In genomic region chr1:105355910-105356290, GRCm38 (mm10) we compare ENCODE assay signal across 8 mouse cellular contexts. TPM values are rescaled to one million over a fixed set of nuclear protein-coding genes. Genes with fewer than 3 reads are reported as not detected.
DNase-seq lines count a peak whose midpoint lies in the region; ATAC-seq and TF ChIP-seq lines count a peak whose summit lies in the region.

No protein-coding gene starts in this region.

- no peak for TF ChIP-seq CTCF in hindbrain, postnatal 0 days (IDR thresholded peaks at IDR 0.05; ENCODE audit: low read depth)

- H3K4me2 ChIP-seq in forebrain, embryonic 14.5 days (ENCODE audit: low read length): peak overlapping the region; percentile 87
- H3K4me2 ChIP-seq in hindbrain, postnatal 0 days (ENCODE audit: low read depth, low read length): peak overlapping the region; percentile 89
- H3K4me2 ChIP-seq in liver, embryonic 15.5 days: peak overlapping the region; percentile 71
- H3K4me2 ChIP-seq in neural tube, embryonic 15.5 days: peak overlapping the region; percentile 86

- no peaks in the 10 kb centered on the region for H3K27me3 ChIP-seq in forebrain, embryonic 14.5 days (replicated peaks; ENCODE audit: control insufficient read depth, insufficient read depth, low read length)
- H3K27me3 ChIP-seq in hindbrain, postnatal 0 days (ENCODE audit: insufficient read depth, low read length): no peaks in the 10 kb centered on the region
- H3K27me3 ChIP-seq in liver, embryonic 15.5 days: peaks cover 45% of the 10 kb centered on the region
- no peaks in the 10 kb centered on the region for H3K27me3 ChIP-seq in neural tube, embryonic 15.5 days (replicated peaks)

- peak; percentile 60 for ATAC-seq in forebrain, embryonic 14.5 days
- peak; percentile 61 for ATAC-seq in hindbrain, postnatal 0 days
- no peak for ATAC-seq in liver, embryonic 15.5 days (ENCODE audit: insufficient read depth)
- peak; percentile 72 for ATAC-seq in neural tube, embryonic 15.5 days (ENCODE audit: low FRiP score)

- no peaks in the 10 kb centered on the region for H3K36me3 ChIP-seq in forebrain, embryonic 14.5 days (ENCODE audit: control insufficient read depth, insufficient read depth, low read length)
- no peaks in the 10 kb centered on the region for H3K36me3 ChIP-seq in hindbrain, postnatal 0 days (ENCODE audit: insufficient read depth, low read length)
- no peaks in the 10 kb centered on the region for H3K36me3 ChIP-seq in liver, embryonic 15.5 days (replicated peaks)
- no peaks in the 10 kb centered on the region for H3K36me3 ChIP-seq in neural tube, embryonic 15.5 days

- DNase-seq in embryo, embryonic 10 days (ENCODE audit: low spot score): peak; percentile 27
- DNase-seq in embryo, embryonic 9.5 days (ENCODE audit: extremely low spot score): no peak
- DNase-seq in adrenal gland, postnatal 36 days: peak; percentile 5 to 17
- peak; percentile 56 for DNase-seq in forebrain, embryonic 14.5 days (ENCODE audit: low spot score)
- DNase-seq in hindbrain, postnatal 0 days (ENCODE audit: low spot score): peak; percentile 54
- no peak for DNase-seq in layer of hippocampus, adult 9-10 months (ENCODE audit: low spot score)

- no peaks in the 10 kb centered on the region; the same call in 1 of the 2 replicates for H3K4me1 ChIP-seq in forebrain, embryonic 14.5 days (ENCODE audit: control insufficient read depth, insufficient read depth, low read length)
- H3K4me1 ChIP-seq in hindbrain, postnatal 0 days (ENCODE audit: insufficient read depth, low read length): no peaks in the 10 kb centered on the region
- no peaks in the 10 kb centered on the region for H3K4me1 ChIP-seq in liver, embryonic 15.5 days (replicated peaks)
- peaks cover 31% of the 10 kb centered on the region for H3K4me1 ChIP-seq in neural tube, embryonic 15.5 days

- peak overlapping the region; percentile 70 for H3K4me3 ChIP-seq in forebrain, embryonic 14.5 days (ENCODE audit: low read depth, low read length)
- H3K4me3 ChIP-seq in hindbrain, postnatal 0 days (ENCODE audit: low read length): peak overlapping the region; percentile 87
- peak overlapping the region; percentile 60 for H3K4me3 ChIP-seq in liver, embryonic 15.5 days (replicated peaks)
- peak overlapping the region; percentile 83 for H3K4me3 ChIP-seq in neural tube, embryonic 15.5 days (replicated peaks)

- 0% methylated on average over 20 of the region's 23 CpGs for WGBS in forebrain, embryonic 14.5 days
- WGBS in hindbrain, postnatal 0 days: 2% methylated on average over 23 of the region's 23 CpGs
- WGBS in liver, embryonic 15.5 days (ENCODE audit: insufficient replicate concordance): under 1% methylated on average over 21 of the region's 23 CpGs
- 0% methylated on average over 14 of the region's 23 CpGs for WGBS in neural tube, embryonic 15.5 days

- H3K9ac ChIP-seq in forebrain, embryonic 14.5 days (ENCODE audit: low read length): peak overlapping the region; percentile 84
- peak overlapping the region; percentile 78 for H3K9ac ChIP-seq in hindbrain, postnatal 0 days (replicated peaks; ENCODE audit: low read length)
- 0 out of 2 replicates have a peak overlapping the region, but pooled peaks have one; percentile 11 for H3K9ac ChIP-seq in liver, embryonic 15.5 days
- H3K9ac ChIP-seq in neural tube, embryonic 15.5 days (replicated peaks): peak overlapping the region; percentile 81

- peak overlapping the region; percentile 40; the same call in 1 of the 2 replicates for H3K27ac ChIP-seq in forebrain, embryonic 14.5 days (ENCODE audit: low read depth, low read length)
- peak overlapping the region; percentile 80 for H3K27ac ChIP-seq in hindbrain, postnatal 0 days
- no peak overlapping the region for H3K27ac ChIP-seq in liver, embryonic 15.5 days (replicated peaks)
- peak overlapping the region; percentile 86 for H3K27ac ChIP-seq in neural tube, embryonic 15.5 days (replicated peaks)

- H3K9me3 ChIP-seq in forebrain, embryonic 14.5 days (replicated peaks; ENCODE audit: control insufficient read depth, low read length): no peaks in the 10 kb centered on the region
- H3K9me3 ChIP-seq in hindbrain, postnatal 0 days (ENCODE audit: low read length): no peaks in the 10 kb centered on the region
- no peaks in the 10 kb centered on the region for H3K9me3 ChIP-seq in liver, embryonic 15.5 days (replicated peaks)
- no peaks in the 10 kb centered on the region for H3K9me3 ChIP-seq in neural tube, embryonic 15.5 days (replicated peaks)

RNA-seq across cellular contexts. Expression of gene Rnf152, which starts 0.6 kb away (rescaled TPM):
- total RNA-seq in adrenal gland, postnatal 36 days (2021): 1 to 10 TPM; 2.9 to 3.4 TPM
- polyA plus RNA-seq in forebrain, embryonic 14.5 days (2014; fragmentation: Nextera tagmentation; extraction: Ambion mirVana): 4.9 and 7.4 TPM in 2 replicates
- 26.8 and 29.8 TPM in 2 replicates for total RNA-seq in hindbrain, postnatal 0 days (2014; rRNA removed)
- 15.1 and 16.6 TPM in 2 replicates for polyA plus RNA-seq in hindbrain, postnatal 0 days (2015; fragmentation: Nextera tagmentation; extraction: Ambion mirVana)
- 0.08 and 0.10 TPM in 2 replicates for polyA plus RNA-seq in liver, embryonic 15.5 days (2015; fragmentation: Nextera tagmentation; extraction: Ambion mirVana)
- 20.4 and 24.1 TPM in 2 replicates for polyA plus RNA-seq in neural tube, embryonic 15.5 days (2015; fragmentation: Nextera tagmentation; extraction: Ambion mirVana)

Comparison
In these comparisons a context has a peak if more than half of its experiments do, and no peak if none do; other contexts are left out.
1. DNase-seq: peak in embryo, embryonic 10 days (single experiment), adrenal gland, postnatal 36 days (2 of 2), forebrain, embryonic 14.5 days (single experiment) and hindbrain, postnatal 0 days (single experiment); none in embryo, embryonic 9.5 days (single experiment) and layer of hippocampus, adult 9-10 months (single experiment).
2. H3K9ac ChIP-seq: peak in every context shown above with its lines; median percentile 84 in forebrain, embryonic 14.5 days; 81 in neural tube, embryonic 15.5 days; 78 in hindbrain, postnatal 0 days; 11 in liver, embryonic 15.5 days.
3. Peak in every context shown above with its lines, with median percentiles within 50 percentile points of each other: H3K4me2 ChIP-seq and H3K4me3 ChIP-seq.